Mouse (Mus musculus) CH12.LX (cell line): ENCODE measurements around the gene Tll2. TPM values are rescaled to one million over a fixed set of nuclear protein-coding genes. Genes with fewer than 3 reads are reported as not detected.

Source experiments
- DNase-seq: peaks from one replicate; pipeline ENCODE4 v3.0.0-alpha.2; 2013; ENCODE audit errors: extremely low read depth
- H3K27ac ChIP-seq: 2 replicates; pipeline ENCODE4 v1.5.1; 2012; ENCODE audit warnings: low read depth, mild to moderate bottlenecking, control low read depth, moderate library complexity; ENCODE audit not compliant: insufficient read depth
- H3K27me3 ChIP-seq: replicated peaks from 2 replicates; pipeline ENCODE3; 2012; ENCODE audit warnings: inconsistent platforms
- H3K36me3 ChIP-seq, 2 experiments: replicated peaks in 1 of 2; 2 replicates each; pipeline versions ENCODE3 to v1.6.1; 2012; ENCODE audit warnings: inconsistent platforms in 1 of 2, low read length in 1 of 2, mild to moderate bottlenecking in 1 of 2, mixed read lengths in 1 of 2, moderate library complexity in 1 of 2; ENCODE audit not compliant: control insufficient read depth in 1 of 2, insufficient read depth in 1 of 2
- H3K4me1 ChIP-seq, 2 experiments: 2 replicates each; pipeline ENCODE4 v1.6.1; 2012; ENCODE audit warnings: inconsistent platforms in 1 of 2, moderate library complexity in 1 of 2; ENCODE audit not compliant: insufficient read depth in 2 of 2, control insufficient read depth in 1 of 2
- H3K4me2 ChIP-seq: 2 replicates; pipeline ENCODE4 v1.6.1; 2012; ENCODE audit warnings: low read depth, mild to moderate bottlenecking, control low read depth; ENCODE audit not compliant: poor library complexity, insufficient read depth, severe bottlenecking
- H3K4me3 ChIP-seq, 3 experiments: fragments of 150-350 bp in 1 of 3; sonication (generic) in 1 of 3; replicated peaks in 1 of 3; 2 replicates each; pipeline versions ENCODE3 to v1.5.1; 2011 to 2012; ENCODE audit warnings: low read depth in 2 of 3, low read length in 2 of 3, mild to moderate bottlenecking in 2 of 3, moderate library complexity in 2 of 3, control low read depth in 1 of 3, improper control_type of control experiment in 1 of 3, inconsistent platforms in 1 of 3, mixed read lengths in 1 of 3; ENCODE audit not compliant: poor library complexity in 1 of 3
- H3K79me2 ChIP-seq: replicated peaks from 2 replicates; pipeline ENCODE4 v1.6.1; 2012; ENCODE audit warnings: mild to moderate bottlenecking, moderate library complexity; ENCODE audit not compliant: control insufficient read depth, poor library complexity, insufficient read depth, severe bottlenecking; ENCODE audit errors: extremely low read depth
- H3K9ac ChIP-seq: 2 replicates; pipeline ENCODE4 v1.6.1; 2012; ENCODE audit warnings: low read depth, mild to moderate bottlenecking, control low read depth, moderate library complexity; ENCODE audit not compliant: insufficient read depth
- H3K9me3 ChIP-seq: replicated peaks from 2 replicates; pipeline ENCODE3; 2012; ENCODE audit warnings: low read length, inconsistent platforms, mixed read lengths
- CHD2 ChIP-seq: IDR thresholded peaks from 2 replicates; pipeline ENCODE4 v1.6.1; 2011; ENCODE audit warnings: low read length, improper control_type of control experiment
- E2F4 ChIP-seq: IDR thresholded peaks from 2 replicates; pipeline ENCODE4 v1.6.1; 2011; ENCODE audit warnings: low read depth, low read length, improper control_type of control experiment; ENCODE audit not compliant: insufficient replicate concordance
- JUN ChIP-seq: IDR thresholded peaks from 2 replicates; pipeline ENCODE4 v1.6.1; 2011; ENCODE audit warnings: low read depth, mild to moderate bottlenecking, low read length, improper control_type of control experiment, moderate library complexity; ENCODE audit not compliant: insufficient read depth
- JUND ChIP-seq: conservative IDR thresholded peaks from 2 replicates; pipeline ENCODE4 v1.6.1; 2011; ENCODE audit warnings: low read depth, low read length, improper control_type of control experiment
- KAT2A ChIP-seq: IDR thresholded peaks from 2 replicates; pipeline ENCODE4 v1.6.1; 2012; ENCODE audit warnings: low read length, improper control_type of control experiment, inconsistent platforms; ENCODE audit not compliant: insufficient replicate concordance
- MAX ChIP-seq: IDR thresholded peaks from 2 replicates; pipeline ENCODE4 v1.6.1; 2011; ENCODE audit warnings: low read length, improper control_type of control experiment
- MEF2A ChIP-seq: IDR thresholded peaks from 2 replicates; pipeline ENCODE4 v1.6.1; 2014; ENCODE audit warnings: low read depth, mild to moderate bottlenecking, inconsistent platforms, low read length, improper control_type of control experiment, borderline replicate concordance
- NELFE ChIP-seq: IDR thresholded peaks from 2 replicates; pipeline ENCODE4 v1.6.1; 2011; ENCODE audit warnings: low read depth, low read length, improper control_type of control experiment
- PAX5 ChIP-seq: IDR thresholded peaks from 2 replicates; pipeline ENCODE4 v1.6.1; 2012; ENCODE audit warnings: low read length, inconsistent platforms, mixed read lengths
- POLR2AphosphoS2 ChIP-seq: IDR thresholded peaks from 2 replicates; pipeline ENCODE4 v1.6.1; 2011; ENCODE audit warnings: low read depth, low read length, improper control_type of control experiment
- RCOR1 ChIP-seq: conservative IDR thresholded peaks from 2 replicates; pipeline ENCODE4 v1.6.1; 2012; ENCODE audit warnings: low read depth, mild to moderate bottlenecking, inconsistent platforms, low read length, improper control_type of control experiment
- SMC3 ChIP-seq: IDR thresholded peaks from 2 replicates; pipeline ENCODE4 v1.6.1; 2011; ENCODE audit warnings: low read depth, low read length, improper control_type of control experiment
- TBP ChIP-seq: conservative IDR thresholded peaks from 2 replicates; pipeline ENCODE4 v1.6.1; 2011; ENCODE audit warnings: low read depth, low read length, improper control_type of control experiment
- TCF12 ChIP-seq: IDR thresholded peaks from 2 replicates; pipeline ENCODE4 v1.6.1; 2014; ENCODE audit warnings: low read depth, mild to moderate bottlenecking, inconsistent platforms, low read length, improper control_type of control experiment
- USF1 ChIP-seq: IDR thresholded peaks from 2 replicates; pipeline ENCODE4 v1.6.1; 2014; ENCODE audit warnings: low read depth, mild to moderate bottlenecking, inconsistent platforms, low read length, improper control_type of control experiment
- ZC3H11A ChIP-seq: IDR thresholded peaks from 2 replicates; pipeline ENCODE4 v1.6.1; 2012; ENCODE audit warnings: low read depth, mild to moderate bottlenecking, inconsistent platforms, low read length, improper control_type of control experiment
- ZNF384 ChIP-seq: IDR thresholded peaks from 2 replicates; pipeline ENCODE4 v1.6.1; 2012; ENCODE audit warnings: low read depth, low read length, improper control_type of control experiment, inconsistent platforms
- dilution Hi-C: fragments of 300-500 bp; cut with MboI; formaldehyde crosslinking; loops from 2 replicates; pipeline ENCODE4 v1.14.3; 2020; ENCODE audit warnings: low sequenced_read_pairs; ENCODE audit not compliant: extremely low pct_unique_long_range_greater_than_20kb, extremely low pct_ligation_motif_present
- in situ Hi-C: fragments of 300-500 bp; cut with MboI; formaldehyde crosslinking; loops from 3 replicates; pipeline ENCODE4 v1.14.3; 2019; ENCODE audit warnings: low sequenced_read_pairs, low pct_ligation_motif_present, low pct_unique_long_range_greater_than_20kb, mixed read lengths
- polyA plus RNA-seq: library from polyadenylated mRNA; unstranded; fragments of >175 nt; gene quantifications from 2 replicates; pipeline ENCODE4 v1.2.1, GENCODE M21; 2012; ENCODE audit warnings: low read depth; ENCODE audit not compliant: insufficient read length
- total RNA-seq, 2 experiments: library from RNA; depleted of rRNA; stranded (reverse); fragments of 300-350 nt in 1 of 2; fragments of >200 nt in 1 of 2; gene quantifications; 2 replicates each; pipeline ENCODE4 v1.2.3; 2012 to 2014

Gene Tll2
- total and polyA plus RNA-seq, 3 experiments = not detected

DNA sequence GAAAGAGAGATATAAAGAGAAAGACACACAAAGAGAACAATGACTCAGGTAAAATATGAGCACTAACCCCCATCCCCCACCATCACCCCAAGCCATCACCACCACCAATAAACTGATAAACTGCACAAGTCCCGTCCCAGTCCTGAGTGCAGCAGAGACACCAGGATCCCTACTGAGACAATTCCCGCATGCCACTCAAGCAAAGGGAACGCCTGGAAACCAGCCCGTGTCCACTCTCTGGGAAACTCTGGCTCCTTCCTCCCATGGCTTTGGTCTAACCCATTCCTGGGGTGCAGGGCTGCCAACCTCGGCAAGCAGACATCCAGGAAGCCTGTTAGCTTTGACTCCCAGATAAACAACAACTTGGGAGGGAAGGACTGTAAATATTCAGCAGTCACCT lies 96.6 kb downstream of the Tll2 start:
- no peak overlapping the region for H3K4me2 ChIP-seq
- H3K9me3 ChIP-seq = no peaks in the 10 kb centered on the region
- no peaks in the 10 kb centered on the region for H3K4me1 ChIP-seq
- no peaks in the 10 kb centered on the region for H3K79me2 ChIP-seq
- DNase-seq = no peak
- H3K9ac ChIP-seq = no peak overlapping the region
- peaks cover 14% of the 10 kb centered on the region for H3K27me3 ChIP-seq
- in situ Hi-C loops = no loop called here
- dilution Hi-C loops = no loop called here
- no peak overlapping the region for H3K27ac ChIP-seq
- no peak overlapping the region for H3K4me3 ChIP-seq
- no peaks in the 10 kb centered on the region for H3K36me3 ChIP-seq
- no peak for TF ChIP-seq TBP

DNA sequence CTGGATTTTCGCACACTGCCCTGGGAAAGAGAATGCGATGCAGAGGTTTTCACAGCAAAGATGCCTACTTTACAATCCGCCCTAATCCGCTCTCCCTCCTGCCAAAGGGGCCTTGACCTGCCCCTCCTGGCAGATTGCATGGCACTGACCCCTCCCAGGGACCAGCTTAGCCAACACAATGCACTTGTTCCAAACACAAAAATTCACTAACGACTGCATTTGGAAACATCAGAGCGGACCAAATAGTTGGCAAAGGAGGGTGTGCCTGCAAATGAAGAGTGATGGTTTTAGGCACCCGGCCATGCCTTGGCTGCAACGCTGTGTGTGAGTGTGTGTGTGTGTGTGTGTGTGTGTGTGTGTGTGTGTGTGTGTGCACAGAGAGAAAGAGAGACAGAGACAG lies 97.1 kb downstream of the Tll2 start:
- H3K4me3 ChIP-seq = no peak overlapping the region
- H3K79me2 ChIP-seq = no peaks in the 10 kb centered on the region
- no peaks in the 10 kb centered on the region for H3K36me3 ChIP-seq
- TF ChIP-seq E2F4 (no peak), NELFE (no peak), USF1 (no peak), PAX5 (no peak), MAX (no peak), TCF12 (no peak), POLR2AphosphoS2 (no peak), ZC3H11A (no peak), JUN (no peak), SMC3 (no peak), ZNF384 (no peak), KAT2A (no peak), JUND (no peak), RCOR1 (no peak), MEF2A (no peak), CHD2 (no peak)
- no peaks in the 10 kb centered on the region for H3K9me3 ChIP-seq
- no peak for DNase-seq
- H3K4me1 ChIP-seq = peaks cover 0 to 3% of the 10 kb centered on the region in 2 experiments; a peak in 1 of 4 replicates
- no peak overlapping the region for H3K27ac ChIP-seq
- dilution Hi-C loops (no loop called here), in situ Hi-C loops (no loop called here)
- H3K27me3 ChIP-seq = peaks cover 14% of the 10 kb centered on the region
- H3K4me2 ChIP-seq = no peak overlapping the region
- no peak overlapping the region for H3K9ac ChIP-seq
